Mouse (Mus musculus) embryonic facial prominence, embryonic 11.5 days (tissue): ENCODE results near the gene Ccdc105. TPM values are rescaled to one million over a fixed set of nuclear protein-coding genes. Genes with fewer than 3 reads are reported as not detected.
A peak's percentile ranks its signal among the peaks of the same experiment; 100 is the strongest.

ENCODE experiments used
- ATAC-seq: fragments of 200-750 bp; cut with Nextera tagmentation; replicated peaks from 2 replicates; pipeline ENCODE4 v1.8.0; 2017; ENCODE audit warnings: low read depth; ENCODE audit not compliant: insufficient number of reproducible peaks, low FRiP score, low TSS enrichment
- DNase-seq: peaks from one replicate; pipeline ENCODE4 v3.0.0-alpha.2; 2015; ENCODE audit warnings: low spot score
- H3K27ac ChIP-seq: fragments of 300-500 bp; sonication (generic); replicated peaks from 2 replicates; pipeline ENCODE4 v1.5.1; 2014; ENCODE audit warnings: mild to moderate bottlenecking, low read depth, low read length, control low read depth
- H3K27me3 ChIP-seq: fragments of 300-500 bp; sonication (generic); 2 replicates; pipeline ENCODE4 v1.6.1; 2014; ENCODE audit warnings: mild to moderate bottlenecking, low read length, moderate library complexity, mixed read lengths; ENCODE audit not compliant: control insufficient read depth, insufficient read depth
- H3K36me3 ChIP-seq: fragments of 300-500 bp; sonication (generic); replicated peaks from 2 replicates; pipeline ENCODE4 v1.6.1; 2014; ENCODE audit warnings: low read depth, mild to moderate bottlenecking, low read length, moderate library complexity, mixed read lengths; ENCODE audit not compliant: control insufficient read depth, insufficient read depth
- H3K4me1 ChIP-seq: fragments of 300-500 bp; sonication (generic); 2 replicates; pipeline ENCODE4 v1.6.1; 2014; ENCODE audit warnings: low read length, mixed read lengths; ENCODE audit not compliant: control insufficient read depth, insufficient read depth
- H3K4me2 ChIP-seq: fragments of 300-500 bp; sonication (generic); 2 replicates; pipeline ENCODE4 v1.6.1; 2014; ENCODE audit warnings: low read depth, mild to moderate bottlenecking, control low read depth, low read length, moderate library complexity
- H3K4me3 ChIP-seq: fragments of 300-500 bp; sonication (generic); 2 replicates; pipeline ENCODE4 v1.5.1; 2014; ENCODE audit warnings: low read depth, low read length, control low read depth
- H3K9ac ChIP-seq: fragments of 300-500 bp; sonication (generic); replicated peaks from 2 replicates; pipeline ENCODE4 v1.6.1; 2014; ENCODE audit warnings: mild to moderate bottlenecking, control low read depth, low read length
- H3K9me3 ChIP-seq: fragments of 300-500 bp; sonication (generic); replicated peaks from 2 replicates; pipeline ENCODE4 v1.6.1; 2016; ENCODE audit warnings: mild to moderate bottlenecking, low read length, inconsistent platforms, mixed read lengths; ENCODE audit not compliant: control insufficient read depth
- WGBS: fragments of 180-500 bp; shearing (Covaris S2); extraction: QIAGEN DNeasy Blood & Tissue Kit; methylation state at CpG from one replicate; pipeline ENCODE4 v1.1.7; 2014; 5-methylcytosine and 5-hydroxymethylcytosine counted together
- polyA plus RNA-seq: library from polyadenylated mRNA; unstranded; fragments of >200 nt; fragmentation: Nextera tagmentation; extraction: Ambion mirVana; gene quantifications from 2 replicates; pipeline ENCODE4 v1.2.1, GENCODE M21; 2014

Gene Ccdc105
- polyA plus RNA-seq, 1 experiment from 2014 or later, result 0.11 TPM

GRCm38 (mm10) chr10:78756021-78756420 lies 3.2 kb upstream of the Ccdc105 start:
- no peaks in the 10 kb centered on the region for H3K36me3 ChIP-seq
- H3K27me3 ChIP-seq, result no peaks in the 10 kb centered on the region
- 35% methylated on average over 6 of the region's 6 CpGs for WGBS
- ATAC-seq (no peak), DNase-seq (peak; percentile 78)
- no peak overlapping the region for H3K9ac ChIP-seq
- no peak overlapping the region for H3K27ac ChIP-seq
- no peaks in the 10 kb centered on the region for H3K9me3 ChIP-seq
- no peaks in the 10 kb centered on the region for H3K4me1 ChIP-seq
- no peak overlapping the region for H3K4me3 ChIP-seq
- H3K4me2 ChIP-seq, result no peak overlapping the region

DNA sequence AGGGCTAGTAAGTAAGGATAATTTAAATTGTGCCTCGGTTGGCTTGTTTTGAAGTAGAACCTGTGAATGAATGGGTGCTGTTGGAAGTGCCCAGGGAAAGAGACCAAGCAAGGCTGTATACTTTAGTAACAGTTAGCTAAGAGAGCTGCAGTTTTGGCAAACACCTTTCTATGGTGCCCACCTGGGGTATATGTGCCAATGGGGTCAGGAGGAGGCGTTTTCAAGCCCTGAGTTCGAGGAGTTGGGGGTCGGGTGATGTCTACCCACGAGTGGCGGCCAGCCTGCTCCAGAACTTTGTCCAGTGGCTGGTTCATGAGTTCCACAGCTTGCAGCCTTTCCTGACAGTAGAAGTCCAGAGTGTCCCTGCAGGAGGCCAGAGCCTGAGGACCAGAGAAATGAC lies 3.9 kb downstream of the Ccdc105 start:
- Histone ChIP-seq H3K4me1 (peaks cover 2% of the 10 kb centered on the region; the same call in 1 of the 2 replicates), H3K4me3 (no peak overlapping the region), H3K27ac (no peak overlapping the region), H3K9ac (no peak overlapping the region), H3K9me3 (no peaks in the 10 kb centered on the region), H3K4me2 (no peak overlapping the region), H3K27me3 (no peaks in the 10 kb centered on the region), H3K36me3 (no peaks in the 10 kb centered on the region)
- ATAC-seq (no peak), DNase-seq (no peak)
- whole genome bisulfite sequencing, result 84% methylated on average over 6 of the region's 6 CpGs

- Histone ChIP-seq H3K4me3 (no peak overlapping the region), H3K9ac (no peak overlapping the region), H3K4me2 (no peak overlapping the region), H3K27me3 (no peaks in the 10 kb centered on the region), H3K9me3 (no peaks in the 10 kb centered on the region), H3K27ac (no peak overlapping the region), H3K36me3 (no peaks in the 10 kb centered on the region), H3K4me1 (peaks cover 2% of the 10 kb centered on the region; the same call in 1 of the 2 replicates)
- no peak for ATAC-seq
- 76% methylated on average over 13 of the region's 13 CpGs for WGBS
- no peak for DNase-seq
These were observed 4.7 kb downstream of the Ccdc105 start for GRCm38 (mm10) chr10:78748161-78748560.

GRCm38 (mm10) chr10:78747035-78747721 lies 5.7 kb downstream of the Ccdc105 start:
- peak overlapping the region; percentile 31 for H3K4me3 ChIP-seq
- peak overlapping the region; percentile 57 for H3K4me2 ChIP-seq
- peak; percentile 73 for ATAC-seq
- H3K4me1 ChIP-seq, result peaks cover 2% of the 10 kb centered on the region; the same call in 1 of the 2 replicates
- H3K27ac ChIP-seq, result no peak overlapping the region
- H3K27me3 ChIP-seq, result no peaks in the 10 kb centered on the region
- H3K9me3 ChIP-seq, result no peaks in the 10 kb centered on the region
- no peaks in the 10 kb centered on the region for H3K36me3 ChIP-seq
- 3% methylated on average over 27 of the region's 27 CpGs for WGBS
- peak overlapping the region; percentile 39 for H3K9ac ChIP-seq
- peak; percentile 46 for DNase-seq

- no peak overlapping the region for H3K9ac ChIP-seq
- no peaks in the 10 kb centered on the region for H3K36me3 ChIP-seq
- DNase-seq (peak; percentile 77), ATAC-seq (0 out of 2 replicates have a peak, but pooled peaks have one; percentile 57)
- no peak overlapping the region for H3K4me3 ChIP-seq
- H3K9me3 ChIP-seq, result no peaks in the 10 kb centered on the region
- no peak overlapping the region for H3K27ac ChIP-seq
- no peak overlapping the region for H3K4me2 ChIP-seq
- 29% methylated on average over 4 of the region's 4 CpGs for WGBS
- no peaks in the 10 kb centered on the region for H3K27me3 ChIP-seq
- H3K4me1 ChIP-seq, result peaks cover 2% of the 10 kb centered on the region; the same call in 1 of the 2 replicates
These were observed 7.2 kb downstream of the Ccdc105 start for GRCm38 (mm10) chr10:78745453-78746232.

- Histone ChIP-seq H3K36me3 (no peaks in the 10 kb centered on the region), H3K9me3 (no peaks in the 10 kb centered on the region), H3K4me2 (no peak overlapping the region), H3K4me3 (no peak overlapping the region), H3K9ac (no peak overlapping the region), H3K4me1 (peaks cover 2% of the 10 kb centered on the region; the same call in 1 of the 2 replicates), H3K27ac (no peak overlapping the region), H3K27me3 (no peaks in the 10 kb centered on the region)
- no peak for DNase-seq
- no peak for ATAC-seq
These were observed 9.1 kb downstream of the Ccdc105 start for GRCm38 (mm10) chr10:78743721-78744120.

- Histone ChIP-seq H3K4me2 (no peak overlapping the region), H3K4me3 (no peak overlapping the region), H3K27me3 (no peaks in the 10 kb centered on the region), H3K36me3 (no peaks in the 10 kb centered on the region), H3K27ac (no peak overlapping the region), H3K4me1 (no peaks in the 10 kb centered on the region), H3K9ac (no peak overlapping the region), H3K9me3 (no peaks in the 10 kb centered on the region)
- WGBS, result 81% methylated on average over 4 of the region's 4 CpGs
- ATAC-seq, result no peak
- no peak for DNase-seq
These were observed 13.0 kb downstream of the Ccdc105 start for GRCm38 (mm10) chr10:78739821-78740220.

DNA sequence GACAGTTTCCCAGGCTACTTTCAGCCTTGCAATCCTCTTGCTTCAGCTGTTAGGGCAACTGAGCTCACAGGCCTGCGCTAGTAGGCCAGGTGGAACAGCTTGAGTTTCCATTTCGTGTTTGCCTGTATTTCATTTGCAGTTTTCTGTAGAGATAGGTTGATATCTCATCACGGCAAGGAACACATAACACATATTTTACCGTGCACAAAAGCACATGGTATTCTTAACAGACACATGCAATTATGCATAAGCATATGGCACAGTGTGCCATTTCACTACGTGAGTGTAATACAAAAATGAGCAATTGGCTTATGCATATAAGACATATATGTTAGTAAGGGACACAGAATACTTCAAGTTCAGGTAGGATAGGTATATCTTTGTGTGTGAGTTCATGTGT lies 25.0 kb downstream of the Ccdc105 start:
- H3K4me3 ChIP-seq, result no peak overlapping the region
- 90% methylated on average over 5 of the region's 5 CpGs for WGBS
- DNase-seq (no peak), ATAC-seq (no peak)
- no peaks in the 10 kb centered on the region for H3K36me3 ChIP-seq
- no peaks in the 10 kb centered on the region for H3K27me3 ChIP-seq
- H3K4me2 ChIP-seq, result no peak overlapping the region
- H3K27ac ChIP-seq, result no peak overlapping the region
- H3K9ac ChIP-seq, result no peak overlapping the region
- no peaks in the 10 kb centered on the region for H3K9me3 ChIP-seq
- H3K4me1 ChIP-seq, result no peaks in the 10 kb centered on the region
